Mouse (Mus musculus) forebrain, embryonic 12.5 days (tissue): Measurements from ENCODE around the gene Itgb7. TPM values are rescaled to one million over a fixed set of nuclear protein-coding genes. Genes with fewer than 3 reads are reported as not detected.

ENCODE experiments used
- ATAC-seq: fragments of 200-750 bp; cut with Nextera tagmentation; 2 replicates; pipeline ENCODE4 v1.8.0; 2017; ENCODE audit warnings: moderate TSS enrichment; ENCODE audit not compliant: low FRiP score
- H3K27ac ChIP-seq: fragments of 300-500 bp; sonication (generic); 2 replicates; pipeline ENCODE4 v1.5.1; 2016; ENCODE audit warnings: mild to moderate bottlenecking
- H3K27me3 ChIP-seq: fragments of 300-500 bp; sonication (generic); 2 replicates; pipeline ENCODE4 v1.6.1; 2016; ENCODE audit warnings: mild to moderate bottlenecking
- H3K36me3 ChIP-seq: fragments of 300-500 bp; sonication (generic); replicated peaks from 2 replicates; pipeline ENCODE4 v1.6.1; 2016; ENCODE audit warnings: mild to moderate bottlenecking
- H3K4me1 ChIP-seq: fragments of 300-500 bp; sonication (generic); 2 replicates; pipeline ENCODE4 v1.6.1; 2016
- H3K4me2 ChIP-seq: fragments of 300-500 bp; sonication (generic); 2 replicates; pipeline ENCODE4 v1.6.1; 2016; ENCODE audit warnings: mild to moderate bottlenecking, moderate library complexity
- H3K4me3 ChIP-seq: fragments of 300-500 bp; sonication (generic); replicated peaks from 2 replicates; pipeline ENCODE4 v1.5.1; 2016; ENCODE audit warnings: mild to moderate bottlenecking
- H3K9ac ChIP-seq: fragments of 300-500 bp; sonication (generic); 2 replicates; pipeline ENCODE4 v1.6.1; 2016; ENCODE audit warnings: mild to moderate bottlenecking
- H3K9me3 ChIP-seq: fragments of 300-500 bp; sonication (generic); 2 replicates; pipeline ENCODE4 v1.6.1; 2016
- WGBS: fragments of 180-500 bp; shearing (Covaris S2); methylation state at CpG from one replicate; pipeline ENCODE4 v1.1.7; 2016; 5-methylcytosine and 5-hydroxymethylcytosine counted together
- polyA plus RNA-seq: library from polyadenylated mRNA; unstranded; fragments of >200 nt; fragmentation: Nextera tagmentation; extraction: Ambion mirVana; gene quantifications from 2 replicates; pipeline ENCODE4 v1.2.1, GENCODE M21; 2016

Itgb7 gene
- polyA plus RNA-seq, 1 experiment from 2014 or later: 0.65 TPM

- WGBS: 16% methylated on average over 11 of the region's 11 CpGs
Measured at GRCm38 (mm10) chr15:102258581-102259253, 27.0 kb upstream of the Itgb7 start.

GRCm38 (mm10) chr15:102258076-102258470 lies 26.3 kb upstream of the Itgb7 start:
- Histone ChIP-seq H3K36me3 (no peaks in the 10 kb centered on the region), H3K4me1 (peaks cover 25% of the 10 kb centered on the region), H3K4me2 (peak overlapping the region; percentile 97), H3K27ac (0 out of 2 replicates have a peak overlapping the region, but pooled peaks have one; percentile 47), H3K9me3 (no peaks in the 10 kb centered on the region), H3K27me3 (peaks cover 60% of the 10 kb centered on the region), H3K4me3 (peak overlapping the region; percentile 57; the same call in 1 of the 2 replicates), H3K9ac (no peak overlapping the region)
- no peak for ATAC-seq
- WGBS: 6% methylated on average over 12 of the region's 12 CpGs

More at GRCm38 (mm10) chr15:102258581-102259253, 27.0 kb upstream of the Itgb7 start:
- Histone ChIP-seq H3K27ac (0 out of 2 replicates have a peak overlapping the region, but pooled peaks have one; percentile 47), H3K36me3 (no peaks in the 10 kb centered on the region), H3K9me3 (no peaks in the 10 kb centered on the region), H3K4me1 (peaks cover 25% of the 10 kb centered on the region), H3K9ac (no peak overlapping the region), H3K4me3 (no peak overlapping the region), H3K4me2 (no peak overlapping the region; the same call in 1 of the 2 replicates), H3K27me3 (peaks cover 60% of the 10 kb centered on the region)
- ATAC-seq: no peak

DNA sequence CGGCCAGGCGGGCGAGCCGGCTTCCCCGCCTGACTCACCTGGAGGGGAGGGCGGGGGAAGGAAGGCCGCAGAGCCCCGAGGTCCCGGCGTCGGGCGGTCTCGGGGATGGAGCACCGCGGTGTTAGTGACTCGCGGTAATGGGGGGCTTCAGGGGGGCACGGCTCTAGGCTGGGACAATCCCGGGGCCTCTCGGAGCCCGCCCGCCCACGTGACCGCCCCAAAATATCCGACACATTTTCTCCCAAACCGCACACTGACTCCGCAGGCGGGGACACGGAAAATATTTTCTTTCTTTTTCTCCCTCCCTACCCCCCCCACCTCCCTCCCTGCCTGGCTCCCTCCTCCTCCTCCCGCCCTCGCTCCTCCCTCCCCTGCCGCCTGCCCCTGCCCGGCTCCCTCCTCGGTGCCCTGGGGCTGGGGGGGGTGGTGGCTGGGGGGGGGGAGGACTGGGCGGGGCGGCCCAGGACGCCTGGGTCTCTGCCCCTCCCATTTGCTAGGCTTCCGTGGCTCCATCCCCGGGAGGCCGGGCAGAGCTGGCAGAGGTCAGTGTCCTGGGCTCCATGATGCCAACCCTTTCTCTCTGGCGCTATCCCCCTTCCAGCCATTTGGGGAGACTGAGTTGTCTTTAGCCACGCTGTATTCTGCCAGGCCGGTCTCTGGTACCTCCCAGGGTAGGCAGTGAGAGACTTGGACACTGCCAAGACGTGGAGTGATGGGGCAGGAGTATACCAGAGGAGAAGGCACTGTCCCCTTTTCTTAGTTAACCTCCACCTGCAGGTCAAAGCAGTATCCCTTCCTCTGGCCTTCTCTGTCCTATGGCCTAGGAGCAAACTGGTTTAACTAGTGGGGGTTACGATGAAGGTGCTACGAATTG lies 25.7 kb upstream of the Itgb7 start, which contains the start of gene Rarg:
Rarg (minus strand) TSS at position 316 of the 874 bp plus-strand sequence.
- peaks cover 65% of the 10 kb centered on the region for H3K27me3 ChIP-seq
- H3K9ac ChIP-seq: peak within 1 kb of the TSS; percentile 77
- under 1% methylated on average over 41 of the region's 46 CpGs for WGBS
- H3K4me2 ChIP-seq: peak within 1 kb of the TSS; percentile 97
- H3K4me1 ChIP-seq: peaks cover 25% of the 10 kb centered on the region
- H3K4me3 ChIP-seq: peak within 1 kb of the TSS; percentile 57
- 0 out of 2 replicates have a peak within 1 kb of the TSS, but pooled peaks have one; percentile 47 for H3K27ac ChIP-seq
- no peaks in the 10 kb centered on the region for H3K36me3 ChIP-seq
- no peaks in the 10 kb centered on the region for H3K9me3 ChIP-seq
- ATAC-seq: peak; percentile 41; the same call in 1 of the 2 replicates

- H3K4me1 ChIP-seq: peaks cover 25% of the 10 kb centered on the region
- H3K27me3 ChIP-seq: peaks cover 69% of the 10 kb centered on the region
- H3K36me3 ChIP-seq: no peaks in the 10 kb centered on the region
- H3K4me2 ChIP-seq: peak overlapping the region; percentile 97
- peak overlapping the region; percentile 57 for H3K4me3 ChIP-seq
- H3K9ac ChIP-seq: peak overlapping the region; percentile 77
- H3K27ac ChIP-seq: no peak overlapping the region
- ATAC-seq: no peak
- H3K9me3 ChIP-seq: no peaks in the 10 kb centered on the region
- 10% methylated on average over 22 of the region's 22 CpGs for WGBS
Measured at GRCm38 (mm10) chr15:102256431-102257201, 24.9 kb upstream of the Itgb7 start.

DNA sequence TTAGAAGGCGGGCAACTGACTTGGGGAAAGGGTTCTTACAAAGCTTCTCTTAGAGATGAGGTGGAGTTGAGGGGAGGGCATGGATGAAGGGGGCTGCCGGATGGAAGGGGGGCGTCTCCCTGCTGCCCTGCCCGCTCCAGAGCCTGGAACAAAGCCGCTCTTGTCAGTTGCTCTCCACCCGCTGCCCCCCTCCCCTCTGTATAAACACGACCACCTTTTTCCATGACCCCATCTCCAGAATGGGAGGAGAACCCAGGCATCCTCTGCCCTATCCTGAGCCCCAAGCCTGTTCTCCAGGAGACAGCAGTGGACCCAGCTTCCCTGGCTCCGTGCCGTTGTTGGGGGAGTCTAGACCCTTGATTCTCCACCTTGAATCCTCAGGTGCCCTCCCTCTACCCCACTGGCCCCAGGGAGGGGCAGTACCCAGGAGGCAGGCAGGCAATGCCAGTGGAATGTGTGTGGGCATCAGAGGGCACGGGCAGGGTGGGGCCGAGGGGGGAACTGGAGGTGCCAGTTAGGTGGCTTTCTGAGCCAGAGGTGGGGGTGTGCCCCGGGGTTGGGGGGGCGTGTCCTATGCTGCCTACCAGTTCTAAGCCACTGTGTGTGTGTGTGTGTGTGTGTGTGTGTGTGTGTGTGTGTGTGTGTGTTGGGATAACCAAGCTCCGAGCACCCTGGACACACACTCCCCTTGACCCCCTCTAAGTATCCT lies 24.0 kb upstream of the Itgb7 start:
- H3K27me3 ChIP-seq: peaks cover 78% of the 10 kb centered on the region
- 50% methylated on average over 13 of the region's 14 CpGs for WGBS
- peak overlapping the region; percentile 17; the same call in 1 of the 2 replicates for H3K9ac ChIP-seq
- H3K4me1 ChIP-seq: peaks cover 25% of the 10 kb centered on the region
- ATAC-seq: no peak
- H3K27ac ChIP-seq: 0 out of 2 replicates have a peak overlapping the region, but pooled peaks have one; percentile 36
- peak overlapping the region; percentile 57; the same call in 1 of the 2 replicates for H3K4me3 ChIP-seq
- no peaks in the 10 kb centered on the region for H3K36me3 ChIP-seq
- H3K9me3 ChIP-seq: no peaks in the 10 kb centered on the region
- peak overlapping the region; percentile 31 for H3K4me2 ChIP-seq

DNA sequence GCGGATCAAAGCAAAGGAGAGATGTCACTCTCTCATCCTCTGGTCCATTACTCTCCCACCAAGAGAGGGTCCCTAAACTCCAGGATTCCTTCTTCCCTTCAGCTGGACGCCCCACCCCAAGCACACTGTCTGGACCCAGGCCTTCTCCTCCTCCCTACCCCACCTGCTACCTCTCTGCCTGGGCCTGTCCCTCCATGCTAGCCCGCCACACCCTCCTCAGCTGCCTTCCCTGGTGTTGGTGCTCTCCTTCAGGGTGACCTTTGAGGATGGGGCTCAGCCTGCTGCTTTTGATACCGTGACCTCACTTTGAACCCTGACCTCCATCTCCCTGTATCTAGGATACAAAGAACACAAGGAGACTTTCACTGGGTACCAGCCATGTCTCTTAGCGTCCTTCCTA lies 18.8 kb upstream of the Itgb7 start:
- H3K9ac ChIP-seq: no peak overlapping the region
- H3K36me3 ChIP-seq: no peaks in the 10 kb centered on the region
- no peak overlapping the region for H3K4me2 ChIP-seq
- H3K4me3 ChIP-seq: no peak overlapping the region
- peaks cover 81% of the 10 kb centered on the region for H3K27me3 ChIP-seq
- no peak overlapping the region for H3K27ac ChIP-seq
- peaks cover 39% of the 10 kb centered on the region for H3K4me1 ChIP-seq
- no peaks in the 10 kb centered on the region for H3K9me3 ChIP-seq
- no peak for ATAC-seq
- WGBS: 57% methylated on average over 5 of the region's 5 CpGs

DNA sequence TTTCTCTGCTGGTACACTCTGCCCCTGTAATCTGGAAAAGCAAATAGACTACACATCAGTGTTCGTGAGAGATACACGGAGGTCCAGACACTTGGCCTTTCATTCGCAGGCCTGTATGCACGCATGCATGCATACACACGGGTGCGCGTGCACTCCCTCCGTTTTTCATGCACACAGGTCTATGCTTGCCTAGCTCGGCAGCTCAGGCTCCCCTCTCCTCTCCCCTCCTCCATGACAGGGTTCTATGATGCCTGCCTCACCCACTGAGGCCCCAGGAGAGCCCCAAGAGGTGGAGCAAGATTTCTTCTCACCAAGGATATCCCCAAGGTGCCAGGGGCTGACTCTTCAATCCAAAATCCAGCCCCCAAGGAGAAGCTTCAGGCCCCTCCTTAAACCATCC lies 18.2 kb upstream of the Itgb7 start:
- Histone ChIP-seq H3K27ac (peak overlapping the region; percentile 62; the same call in 1 of the 2 replicates), H3K4me1 (peaks cover 42% of the 10 kb centered on the region), H3K36me3 (no peaks in the 10 kb centered on the region), H3K27me3 (peaks cover 81% of the 10 kb centered on the region), H3K9me3 (no peaks in the 10 kb centered on the region), H3K4me3 (no peak overlapping the region), H3K4me2 (no peak overlapping the region), H3K9ac (no peak overlapping the region)
- no peak for ATAC-seq
- 46% methylated on average over 9 of the region's 9 CpGs for WGBS

DNA sequence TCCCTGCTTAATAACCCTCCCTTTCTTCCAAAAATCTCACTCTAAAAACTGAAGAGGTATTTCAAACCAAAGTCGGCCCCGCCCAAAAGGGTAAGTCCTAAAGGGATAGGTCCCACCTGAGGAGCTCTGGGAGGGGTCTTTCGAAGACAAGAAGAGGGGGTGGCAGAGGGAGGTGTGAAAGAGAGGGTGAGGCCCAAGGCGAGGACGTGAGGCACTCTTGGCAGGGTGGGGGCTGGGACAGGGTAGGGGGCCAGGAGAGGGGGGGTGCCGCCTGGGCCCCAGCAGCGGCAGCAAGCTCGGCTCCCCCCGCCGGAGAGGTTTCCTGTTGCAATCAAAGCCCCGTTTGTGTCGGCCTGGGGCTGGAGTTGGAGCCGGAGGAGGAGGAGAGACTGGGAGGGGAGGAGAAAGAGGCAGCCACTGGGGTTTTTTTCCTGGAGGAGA lies 17.5 kb upstream of the Itgb7 start:
- no peak overlapping the region for H3K4me3 ChIP-seq
- no peak for ATAC-seq
- H3K27ac ChIP-seq: peak overlapping the region; percentile 19; the same call in 1 of the 2 replicates
- no peak overlapping the region for H3K9ac ChIP-seq
- H3K4me1 ChIP-seq: peaks cover 42% of the 10 kb centered on the region
- H3K4me2 ChIP-seq: peak overlapping the region; percentile 26
- no peaks in the 10 kb centered on the region for H3K9me3 ChIP-seq
- H3K27me3 ChIP-seq: peaks cover 82% of the 10 kb centered on the region
- H3K36me3 ChIP-seq: no peaks in the 10 kb centered on the region
- 3% methylated on average over 13 of the region's 13 CpGs for WGBS

DNA sequence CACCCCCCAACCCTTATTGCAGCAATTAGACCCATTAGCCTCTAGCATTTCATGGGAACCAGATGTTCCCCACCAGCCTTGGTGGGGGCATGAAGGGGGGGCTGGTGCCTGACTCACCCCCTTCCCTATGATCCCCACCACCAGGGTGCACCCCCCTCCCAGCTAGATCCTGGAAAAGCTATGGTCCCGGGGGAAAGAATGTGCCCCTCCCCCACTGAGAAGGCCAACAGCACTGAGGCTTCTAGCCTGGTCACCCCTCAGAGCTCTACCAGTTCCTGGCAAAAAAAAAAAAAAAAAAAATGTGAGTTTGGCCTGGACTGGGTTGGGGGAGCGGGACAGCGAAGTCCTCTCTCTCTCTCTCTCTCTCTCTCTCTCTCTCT lies 17.1 kb upstream of the Itgb7 start:
- Histone ChIP-seq H3K27me3 (peaks cover 82% of the 10 kb centered on the region), H3K4me1 (peaks cover 46% of the 10 kb centered on the region), H3K27ac (0 out of 2 replicates have a peak overlapping the region, but pooled peaks have one; percentile 19), H3K9ac (no peak overlapping the region), H3K36me3 (no peaks in the 10 kb centered on the region), H3K4me2 (peak overlapping the region; percentile 26; the same call in 1 of the 2 replicates), H3K4me3 (no peak overlapping the region), H3K9me3 (no peaks in the 10 kb centered on the region)
- 7% methylated on average over 1 of the region's 3 CpGs for WGBS
- ATAC-seq: no peak

DNA sequence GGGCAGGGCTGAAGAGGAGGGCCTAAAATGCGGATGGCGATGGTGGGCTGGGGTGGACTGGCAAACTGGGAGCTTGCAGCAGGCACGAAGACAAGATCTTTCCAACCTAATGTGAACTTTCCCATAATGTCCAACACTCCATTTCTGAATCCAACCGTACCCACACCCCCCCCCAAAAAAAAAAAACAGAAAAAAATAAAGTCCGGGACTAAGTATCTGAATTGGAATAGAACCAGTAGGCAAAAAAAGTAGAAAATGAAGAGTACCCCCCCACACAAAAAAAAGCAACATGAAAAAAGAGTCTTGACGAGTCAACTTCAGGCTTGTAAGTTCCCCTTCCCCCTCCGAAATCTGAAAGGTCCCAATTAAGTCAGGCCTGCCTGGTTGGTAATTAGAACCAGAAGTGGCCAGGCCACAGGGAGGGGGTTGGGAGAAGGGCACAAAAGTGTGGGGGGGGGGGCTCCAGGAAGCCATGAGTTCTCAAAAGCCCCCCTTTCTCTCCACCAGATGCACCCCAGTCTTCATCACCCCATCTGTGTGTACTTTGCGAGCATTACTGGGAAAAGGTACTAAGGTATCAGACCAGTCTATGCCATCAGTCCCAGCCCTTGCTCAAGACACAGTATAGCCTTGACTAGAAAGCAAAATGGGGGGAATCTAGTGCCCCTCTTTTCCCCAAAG lies 16.5 kb upstream of the Itgb7 start:
- peaks cover 87% of the 10 kb centered on the region for H3K27me3 ChIP-seq
- peak overlapping the region; percentile 65 for H3K4me3 ChIP-seq
- WGBS: 5% methylated on average over 8 of the region's 8 CpGs
- H3K9me3 ChIP-seq: no peaks in the 10 kb centered on the region
- H3K4me1 ChIP-seq: peaks cover 51% of the 10 kb centered on the region
- no peaks in the 10 kb centered on the region for H3K36me3 ChIP-seq
- ATAC-seq: no peak
- peak overlapping the region; percentile 98 for H3K4me2 ChIP-seq
- H3K9ac ChIP-seq: peak overlapping the region; percentile 65
- peak overlapping the region; percentile 80 for H3K27ac ChIP-seq
